Mouse (Mus musculus): ENCODE results near the gene Nrsn1.
"Not testable (repeated sequence)": the region's sequence is repeated elsewhere in the genome, so short reads cannot be mapped to it uniquely, and the experiment has no call there.

Gene Nrsn1

DNA sequence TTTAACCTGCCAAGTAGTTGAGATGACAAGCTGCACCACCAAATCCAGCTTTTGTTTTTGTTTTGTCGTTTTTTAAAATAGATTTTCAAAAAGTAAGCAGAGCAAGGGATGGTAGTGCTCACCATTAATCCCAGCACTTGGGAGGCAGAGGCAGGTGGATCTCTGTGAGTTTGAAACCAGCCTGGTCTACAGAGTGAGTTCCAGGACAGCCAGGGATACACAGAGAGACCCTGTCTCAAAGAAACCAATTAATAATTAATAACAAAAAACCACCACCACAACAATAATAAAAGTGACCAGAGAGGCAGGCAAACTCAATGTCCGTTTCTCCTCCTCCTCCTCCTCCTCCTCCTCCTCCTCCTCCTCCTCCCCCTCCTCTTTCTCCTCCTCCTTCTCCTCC is at the start of gene Nrsn1:
Gene Nrsn1 (minus strand): TSS at position 101 of the 400 bp plus-strand sequence.
- in situ Hi-C loops (cut with MboI; ENCODE audit: unreplicated experiment in 2 of 2), result not testable (repeated sequence)

DNA sequence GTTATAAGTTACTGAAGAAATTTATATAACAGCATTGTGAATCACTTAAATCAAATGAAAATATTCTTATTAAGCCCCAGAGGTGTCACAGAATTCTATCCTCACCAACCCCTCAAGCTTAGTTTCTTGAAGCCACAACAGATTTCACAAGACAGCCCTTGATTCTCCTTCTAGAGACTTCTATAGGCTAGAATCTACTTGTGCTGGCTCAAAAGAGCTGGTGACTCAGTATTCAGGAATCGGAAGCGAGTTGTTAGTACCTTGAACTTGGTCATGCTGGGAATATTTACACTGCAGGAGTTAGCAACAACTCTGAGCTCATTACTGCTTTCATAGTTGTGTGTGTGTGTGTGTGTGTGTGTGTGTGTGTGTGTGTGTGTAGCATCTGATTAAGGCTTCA is 41.8 kb upstream of the Nrsn1 start:
- in situ Hi-C loops (cut with MboI; ENCODE audit: unreplicated experiment in 2 of 2), result no loop called here

DNA sequence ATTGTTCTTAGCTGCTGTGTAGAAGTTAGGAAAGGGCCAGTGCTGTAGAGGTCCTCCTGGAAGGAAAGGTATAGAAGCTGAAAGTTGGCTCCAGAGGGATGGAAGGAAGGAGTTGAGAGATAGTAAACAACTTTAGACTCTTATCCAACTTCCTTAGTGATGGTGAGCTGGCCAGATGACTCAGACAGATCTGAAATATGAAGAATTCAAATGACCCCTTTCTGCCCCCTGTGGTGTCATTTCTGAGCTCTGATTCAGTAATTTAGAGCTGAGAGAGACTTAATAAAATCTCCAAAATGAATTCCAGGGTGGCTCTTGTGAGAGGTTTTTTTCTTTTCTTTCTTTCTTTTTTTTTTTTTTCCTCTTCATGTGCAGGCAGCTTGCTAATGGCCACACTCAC is 39.8 kb upstream of the Nrsn1 start:
- in situ Hi-C loops (cut with MboI; ENCODE audit: unreplicated experiment in 2 of 2), result no loop called here

DNA sequence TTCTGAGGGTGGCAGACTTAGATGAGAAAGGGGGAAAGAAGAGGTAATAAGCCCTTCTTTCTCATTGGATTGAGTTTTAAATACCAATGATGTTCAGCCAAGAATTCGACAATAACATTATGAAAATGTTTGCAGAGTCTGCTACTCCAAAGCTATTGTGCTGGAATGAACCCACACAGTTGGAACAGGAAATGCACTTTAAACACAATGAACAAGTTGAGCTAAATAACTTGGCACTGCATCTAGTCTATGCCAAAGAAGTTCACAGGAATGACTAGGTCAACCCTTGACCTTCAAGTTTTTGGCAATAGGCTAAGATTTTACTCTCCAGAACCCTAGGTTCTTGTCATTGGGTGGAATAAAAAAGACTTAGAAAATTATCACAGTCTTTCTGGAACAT is 18.4 kb upstream of the Nrsn1 start:
- in situ Hi-C loops (cut with MboI; ENCODE audit: unreplicated experiment in 2 of 2), result no loop called here

DNA sequence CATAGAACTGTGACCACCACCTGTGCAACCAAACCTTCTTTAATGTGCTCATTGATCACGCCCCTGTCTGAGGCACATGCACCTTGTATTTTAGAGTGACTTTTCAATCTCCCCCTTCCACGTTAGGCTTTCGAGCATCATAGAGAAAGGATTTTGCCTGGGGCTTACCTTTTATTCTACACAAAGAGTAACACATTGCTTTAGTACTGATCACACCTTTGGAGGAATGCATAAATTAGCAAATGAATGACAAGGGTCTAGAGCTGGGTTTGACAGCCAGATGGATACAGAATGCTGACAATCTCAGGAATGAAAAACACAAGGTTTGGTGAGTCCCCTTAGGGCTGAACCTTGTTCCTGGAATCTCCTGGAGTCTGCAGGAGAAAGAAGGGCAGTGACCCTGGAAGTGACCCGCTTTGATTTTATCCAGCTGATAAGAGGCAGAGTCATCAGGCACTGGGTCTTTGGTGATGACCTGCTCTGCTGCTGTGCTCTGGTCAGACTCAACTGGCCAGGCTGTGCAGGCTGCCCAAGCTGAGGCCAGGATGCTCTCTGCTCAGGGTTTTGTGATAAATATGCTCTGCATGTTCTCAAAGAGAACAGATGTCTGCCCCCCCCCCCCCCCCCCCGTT is 4.7 kb upstream of the Nrsn1 start:
- in situ Hi-C loops (cut with MboI; ENCODE audit: unreplicated experiment in 2 of 2), result no loop called here

DNA sequence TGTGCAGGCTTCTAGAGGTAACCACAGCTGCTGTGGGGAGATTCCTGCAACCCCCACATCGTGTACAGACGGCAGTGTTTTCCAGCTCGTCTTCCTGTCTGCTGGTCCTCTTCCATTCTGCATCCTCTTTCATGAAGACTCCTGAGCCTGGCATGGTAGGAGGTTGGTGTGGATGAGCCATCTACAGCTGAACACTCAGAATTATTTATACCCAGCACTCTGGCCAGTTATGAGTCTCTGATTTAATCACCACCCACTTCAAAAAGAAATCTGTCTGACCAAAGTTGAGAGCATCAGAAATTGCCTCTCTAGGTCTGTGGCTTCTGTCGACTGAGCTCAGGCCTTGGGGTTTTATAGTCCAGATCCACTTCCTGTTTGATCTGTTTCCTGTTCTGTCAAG is 1.9 kb upstream of the Nrsn1 start:
- in situ Hi-C loops (cut with MboI; ENCODE audit: unreplicated experiment in 2 of 2), result no loop called here

DNA sequence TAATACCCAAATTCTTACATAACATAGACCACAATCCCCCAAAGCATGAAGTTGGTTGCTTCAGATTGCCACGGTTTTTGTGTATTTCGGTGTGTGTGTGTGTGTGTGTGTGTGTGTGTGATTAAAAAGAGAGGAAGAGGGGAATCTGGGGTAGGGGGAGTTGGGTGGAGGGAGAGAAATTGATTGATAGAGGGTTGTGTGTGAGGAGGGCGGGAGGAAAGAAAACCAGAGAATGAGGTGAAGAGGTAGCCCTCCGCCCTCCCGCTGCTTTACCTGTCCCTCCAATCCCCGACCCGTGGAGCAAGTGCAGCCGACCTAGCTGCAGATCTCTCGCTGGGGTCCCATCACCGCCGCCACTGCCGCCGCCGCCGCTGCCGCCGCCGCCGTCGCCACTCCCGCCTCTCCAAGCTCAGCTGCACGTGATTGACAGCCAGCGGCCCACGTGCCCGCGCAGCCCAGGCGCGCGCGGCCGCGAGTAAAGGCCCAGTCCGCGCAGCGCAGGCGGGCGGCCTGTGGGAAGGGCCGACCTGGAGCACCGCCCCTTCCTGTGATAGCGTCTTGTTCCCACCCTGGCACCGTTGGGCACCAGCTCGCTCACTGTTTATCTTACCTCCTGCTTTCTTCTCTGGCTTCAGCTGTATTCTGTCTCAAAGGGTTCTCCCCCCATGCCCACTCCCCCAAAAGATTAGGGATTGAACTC is 583 bp downstream of the Nrsn1 start:
- in situ Hi-C loops (cut with MboI; ENCODE audit: unreplicated experiment in 2 of 2), result no loop called here

DNA sequence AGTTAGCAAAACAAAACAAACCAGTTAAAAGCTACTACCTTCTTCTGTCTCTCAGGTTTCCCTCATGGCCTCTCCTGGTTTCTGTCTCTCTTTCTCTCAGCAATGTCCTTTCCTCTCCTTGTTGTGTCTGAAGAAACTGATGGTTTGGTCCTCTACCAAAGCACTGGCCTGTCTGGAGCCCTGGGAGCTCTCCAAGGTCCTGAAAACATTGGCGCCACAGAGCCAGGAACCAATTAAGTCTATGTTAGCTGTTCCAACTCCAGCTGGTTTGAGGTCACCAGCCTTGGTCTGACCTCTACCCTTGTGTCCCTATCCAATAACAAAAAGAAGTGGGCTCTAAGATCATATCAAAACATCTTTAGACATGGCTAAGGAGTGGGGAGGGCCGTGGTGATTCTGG is 1.3 kb downstream of the Nrsn1 start:
- in situ Hi-C loops (cut with MboI; ENCODE audit: unreplicated experiment in 2 of 2), result no loop called here

DNA sequence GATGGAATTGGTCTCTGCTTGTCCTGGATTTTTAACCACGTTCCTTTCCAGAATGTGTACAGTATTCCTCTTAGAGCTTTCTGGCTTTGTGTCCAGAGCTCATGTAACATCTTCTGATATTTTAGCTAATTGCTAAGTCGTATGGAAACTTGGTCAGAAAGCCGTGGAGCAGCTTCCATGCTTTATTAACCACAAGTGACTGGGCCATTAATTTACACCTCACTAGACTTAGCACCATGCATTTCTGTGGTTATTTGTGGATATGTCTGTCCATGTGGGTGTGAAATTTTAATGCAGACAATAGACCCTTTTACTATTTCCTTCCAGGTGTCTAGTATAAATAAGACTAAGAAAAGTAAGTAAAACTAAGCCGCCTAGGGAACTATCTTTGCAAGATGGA is 7.6 kb downstream of the Nrsn1 start:
- in situ Hi-C loops (cut with MboI; ENCODE audit: unreplicated experiment in 2 of 2), result no loop called here

DNA sequence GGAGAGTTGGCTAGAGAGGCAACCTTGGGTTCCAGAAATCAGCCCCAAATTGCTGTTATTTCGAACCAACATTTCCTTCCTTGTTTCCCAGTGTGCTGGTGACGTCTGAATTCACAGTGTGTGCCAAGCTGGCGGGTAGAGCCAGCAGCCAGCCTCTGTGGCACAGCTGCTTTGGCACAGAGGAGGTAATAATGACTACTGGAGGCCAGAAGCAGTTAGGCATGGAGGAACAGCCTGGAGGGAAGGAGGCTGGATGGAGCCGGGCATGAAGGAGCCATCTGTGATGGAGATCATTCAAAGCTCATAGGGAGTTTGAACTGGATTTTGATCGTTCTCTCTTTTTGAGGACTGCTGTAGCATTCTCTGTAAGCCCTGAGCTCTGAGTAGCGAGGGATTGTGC is 12.7 kb downstream of the Nrsn1 start:
- in situ Hi-C loops (cut with MboI; ENCODE audit: unreplicated experiment in 2 of 2), result no loop called here

DNA sequence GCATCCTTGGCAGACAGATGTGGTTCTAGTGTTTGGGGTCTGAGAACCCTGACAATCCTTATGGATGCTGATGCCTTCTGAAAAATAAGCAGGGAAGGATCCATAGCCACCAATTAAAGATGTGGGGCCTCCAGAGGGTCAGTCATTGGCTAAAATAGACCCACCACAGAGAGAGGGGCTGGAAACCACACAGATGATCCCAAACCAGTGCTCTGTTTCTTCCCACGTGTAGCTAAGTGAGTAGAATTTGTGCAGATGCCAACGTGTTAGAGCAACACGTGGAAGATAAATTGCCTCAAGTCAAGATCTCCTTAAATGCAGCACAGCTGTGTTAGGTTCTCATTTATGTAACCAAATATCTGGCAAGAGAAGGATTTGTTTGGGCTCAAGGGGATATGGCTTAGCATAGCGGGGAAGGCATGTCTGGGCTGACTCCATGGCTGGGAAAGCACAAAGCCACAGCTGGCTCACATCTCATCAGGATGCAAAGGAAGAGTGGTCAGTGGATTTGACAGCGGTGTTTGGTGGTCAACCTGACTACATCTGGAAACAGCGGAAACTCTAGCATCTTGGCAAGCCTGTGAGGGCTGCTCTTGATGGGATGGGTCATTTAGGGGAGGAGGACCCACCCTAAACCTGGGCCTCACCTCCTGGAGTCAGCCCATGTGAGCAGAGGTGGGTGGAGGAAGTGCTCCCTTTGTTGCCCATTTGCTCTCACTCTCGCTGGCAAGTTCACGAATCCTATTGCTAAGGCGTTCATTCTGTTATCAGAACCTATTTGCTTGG is 15.6 kb downstream of the Nrsn1 start:
- in situ Hi-C loops (cut with MboI; ENCODE audit: unreplicated experiment in 2 of 2), result no loop called here

DNA sequence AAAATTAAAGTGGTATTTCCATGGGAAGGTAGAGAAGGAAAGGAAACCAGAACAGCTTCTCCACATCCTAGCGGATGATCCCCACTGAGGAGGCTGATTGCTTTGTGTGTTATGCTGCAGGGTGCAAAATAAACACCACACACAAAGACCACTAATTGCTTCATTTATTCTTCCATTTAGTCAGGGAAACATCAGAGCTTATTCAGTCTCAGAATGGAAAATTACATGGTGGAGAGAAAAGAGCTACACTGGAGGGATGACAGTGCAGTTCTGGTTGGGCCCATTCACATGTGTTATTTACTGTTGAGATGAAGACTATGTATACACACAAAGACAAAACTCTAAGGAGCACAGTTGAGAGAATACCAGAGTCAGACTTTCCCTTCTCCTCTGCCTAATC is 18.4 kb downstream of the Nrsn1 start:
- in situ Hi-C loops (cut with MboI; ENCODE audit: unreplicated experiment in 2 of 2), result no loop called here

DNA sequence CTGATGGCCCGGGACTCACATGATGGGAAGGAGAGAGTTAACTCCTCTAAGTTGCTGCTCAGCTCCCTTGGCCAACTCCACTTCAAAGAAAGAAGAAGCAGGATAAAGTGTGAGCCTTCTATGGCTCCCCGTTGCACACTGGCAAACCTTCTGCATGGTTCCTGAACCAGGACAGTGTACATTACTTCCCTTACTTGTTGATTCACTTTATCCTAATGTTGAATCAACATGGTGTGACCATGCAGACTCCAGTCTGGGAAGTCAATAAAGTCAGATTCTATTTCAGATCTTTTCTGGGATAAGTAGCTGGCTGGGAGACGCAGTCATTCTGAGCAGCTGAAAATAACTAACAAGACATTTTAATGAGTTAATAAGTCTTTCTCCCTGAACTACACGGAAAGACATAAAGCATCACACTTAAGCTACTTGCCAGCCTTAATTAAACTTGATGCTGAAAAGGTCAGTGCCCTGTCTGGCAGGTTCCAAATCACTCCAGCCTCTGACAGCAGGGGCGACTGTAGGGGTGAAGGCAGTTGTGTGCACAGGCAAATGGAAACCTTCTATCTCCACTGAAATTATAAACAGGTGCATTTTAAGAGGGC is 50.0 kb downstream of the Nrsn1 start:
- in situ Hi-C loops (cut with MboI; ENCODE audit: unreplicated experiment in 2 of 2), result no loop called here

DNA sequence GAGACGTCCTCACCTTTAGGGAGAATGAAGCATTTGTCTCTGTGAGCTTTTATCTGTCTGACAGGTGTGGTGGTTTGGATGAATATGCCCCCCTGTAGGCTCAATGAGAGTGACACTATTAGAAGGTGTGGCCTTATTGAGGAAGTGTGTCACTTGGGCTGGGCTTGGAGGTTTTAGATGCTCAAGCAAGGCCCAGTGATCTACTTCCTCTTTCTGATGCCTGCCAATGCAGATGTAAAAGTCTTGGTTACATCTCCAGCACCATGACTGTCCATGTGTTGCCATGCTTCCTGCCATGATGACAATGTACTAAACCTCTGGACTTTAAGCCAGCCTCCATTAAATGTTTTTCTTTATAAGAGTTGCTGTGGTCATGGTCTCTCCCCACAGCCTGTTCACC is 51.9 kb downstream of the Nrsn1 start:
- in situ Hi-C loops (cut with MboI; ENCODE audit: unreplicated experiment in 2 of 2), result no loop called here

DNA sequence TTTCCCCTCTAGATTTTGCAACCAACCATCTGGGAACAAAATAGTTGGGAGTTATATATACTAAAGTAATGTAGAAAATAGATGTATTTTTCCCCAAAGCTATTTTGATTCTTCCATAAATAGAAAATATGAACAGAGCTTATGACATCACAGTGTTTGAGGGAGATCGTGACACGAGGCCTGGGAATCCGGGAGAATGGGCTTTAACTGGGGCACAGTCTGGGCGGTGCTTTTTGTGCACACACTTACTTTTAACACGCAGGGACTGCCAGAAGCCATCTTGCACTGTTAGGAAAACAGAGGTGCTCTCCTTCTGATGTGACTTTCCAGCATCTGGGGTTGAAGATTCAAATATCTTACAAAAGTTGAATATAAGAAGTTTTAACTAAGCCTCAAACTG is 63.4 kb downstream of the Nrsn1 start:
- in situ Hi-C loops (cut with MboI; ENCODE audit: unreplicated experiment in 2 of 2), result no loop called here
